Mouse (Mus musculus) heart, embryonic 14.5 days (tissue): ENCODE measurements at regions not wholly inside any gene's neighbourhood (a gene's known extent, or its start where the extent isn't known, plus 50 kb on each side); places are given as distances from the start of the nearest gene placed in this dataset.

Experiments
- ATAC-seq: fragments of 200-750 bp; cut with Nextera tagmentation; 2 replicates; pipeline ENCODE4 v1.8.0; 2017; ENCODE audit warnings: low read depth, moderate TSS enrichment; ENCODE audit not compliant: insufficient number of reproducible peaks, insufficient read depth, low FRiP score
- H3K27ac ChIP-seq, 2 experiments: fragments of 200-500 bp in 1 of 2; fragments of 300-500 bp in 1 of 2; sonication (generic) in 1 of 2; replicated peaks in 1 of 2; 2 replicates each; pipeline ENCODE4 v1.5.1; 2012 to 2014; ENCODE audit warnings: low read depth in 2 of 2, low read length in 2 of 2, control low read depth in 1 of 2, mild to moderate bottlenecking in 1 of 2, mixed read lengths in 1 of 2; ENCODE audit not compliant: control insufficient read depth in 1 of 2, insufficient read depth in 1 of 2
- H3K27me3 ChIP-seq: fragments of 300-500 bp; sonication (generic); 2 replicates; pipeline ENCODE4 v1.6.1; 2014; ENCODE audit warnings: mild to moderate bottlenecking, low read length, control low read depth; ENCODE audit not compliant: control insufficient read depth, insufficient read depth
- H3K36me3 ChIP-seq: fragments of 300-500 bp; sonication (generic); 2 replicates; pipeline ENCODE4 v1.6.1; 2014; ENCODE audit warnings: mild to moderate bottlenecking, control low read depth, low read length, mixed read lengths; ENCODE audit not compliant: control insufficient read depth, insufficient read depth
- H3K4me1 ChIP-seq, 2 experiments: fragments of 200-500 bp in 1 of 2; fragments of 300-500 bp in 1 of 2; sonication (generic) in 1 of 2; 2 replicates each; pipeline ENCODE4 v1.6.1; 2012 to 2014; ENCODE audit warnings: low read length in 2 of 2, control low read depth in 1 of 2, mixed read lengths in 1 of 2; ENCODE audit not compliant: control insufficient read depth in 2 of 2, insufficient read depth in 2 of 2
- H3K4me2 ChIP-seq: fragments of 300-500 bp; sonication (generic); 2 replicates; pipeline ENCODE4 v1.6.1; 2014; ENCODE audit warnings: mild to moderate bottlenecking, low read length
- H3K4me3 ChIP-seq, 2 experiments: fragments of 200-500 bp in 1 of 2; fragments of 300-500 bp in 1 of 2; sonication (generic) in 1 of 2; 2 replicates each; pipeline ENCODE4 v1.5.1; 2012 to 2014; ENCODE audit warnings: low read length in 2 of 2, mild to moderate bottlenecking in 2 of 2, control low read depth in 1 of 2, low read depth in 1 of 2, moderate library complexity in 1 of 2; ENCODE audit not compliant: control insufficient read depth in 1 of 2, insufficient read depth in 1 of 2
- H3K9ac ChIP-seq: fragments of 300-500 bp; sonication (generic); 2 replicates; pipeline ENCODE4 v1.6.1; 2014; ENCODE audit warnings: mild to moderate bottlenecking, low read length
- H3K9me3 ChIP-seq: fragments of 300-500 bp; sonication (generic); 2 replicates; pipeline ENCODE4 v1.6.1; 2016; ENCODE audit warnings: low read length, control low read depth; ENCODE audit not compliant: control insufficient read depth
- WGBS: fragments of 180-500 bp; shearing (Covaris S2); extraction: QIAGEN DNeasy Blood & Tissue Kit; methylation state at CpG from one replicate; pipeline ENCODE4 v1.1.7; 2014; 5-methylcytosine and 5-hydroxymethylcytosine counted together

- Histone ChIP-seq H3K9ac (no peak overlapping the region), H3K4me2 (no peak overlapping the region), H3K27ac (no peak overlapping the region), H3K4me1 (no peaks in the 10 kb centered on the region), H3K36me3 (no peaks in the 10 kb centered on the region), H3K27me3 (no peaks in the 10 kb centered on the region), H3K9me3 (no peaks in the 10 kb centered on the region), H3K4me3 (no peak overlapping the region)
- no peak for ATAC-seq
- WGBS: 57% methylated on average over 6 of the region's 6 CpGs
These were observed 100.0 kb downstream of the Neurod6 start for GRCm38 (mm10) chr6:55581106-55581505.

- no peak for ATAC-seq
These were observed 101.0 kb downstream of the Neurod6 start for GRCm38 (mm10) chr6:55580036-55580435.

DNA sequence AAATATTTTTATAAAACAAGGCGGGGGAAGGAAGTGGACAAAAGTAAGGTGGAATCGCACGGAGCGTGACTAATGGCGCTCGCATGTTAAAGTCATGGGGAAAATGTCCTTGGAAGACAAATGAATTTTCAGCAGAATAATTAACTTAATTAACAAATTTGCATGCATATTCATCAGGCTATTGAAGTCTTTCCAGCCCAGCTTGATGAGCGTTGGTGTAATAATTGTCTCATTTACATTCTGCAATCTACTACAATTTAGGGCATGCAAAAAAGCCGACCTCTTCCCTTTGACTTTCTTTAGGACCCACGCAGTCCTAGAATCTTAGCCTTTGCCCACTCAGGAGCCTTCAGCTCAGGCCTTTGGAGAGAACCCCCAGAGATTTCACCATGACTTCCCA lies 101.5 kb downstream of the Neurod6 start:
- H3K27ac ChIP-seq: no peak overlapping the region
- no peak overlapping the region for H3K4me2 ChIP-seq
- H3K9ac ChIP-seq: no peak overlapping the region
- no peak overlapping the region for H3K4me3 ChIP-seq
- 81% methylated on average over 9 of the region's 9 CpGs for WGBS
- no peaks in the 10 kb centered on the region for H3K9me3 ChIP-seq
- H3K36me3 ChIP-seq: no peaks in the 10 kb centered on the region
- H3K4me1 ChIP-seq: no peaks in the 10 kb centered on the region
- H3K27me3 ChIP-seq: no peaks in the 10 kb centered on the region
- ATAC-seq: no peak

More at GRCm38 (mm10) chr6:55580036-55580435, 101.0 kb downstream of the Neurod6 start:
- Histone ChIP-seq H3K9ac (no peak overlapping the region), H3K27ac (no peak overlapping the region), H3K4me2 (no peak overlapping the region), H3K36me3 (no peaks in the 10 kb centered on the region), H3K4me1 (no peaks in the 10 kb centered on the region), H3K9me3 (no peaks in the 10 kb centered on the region), H3K27me3 (no peaks in the 10 kb centered on the region), H3K4me3 (no peak overlapping the region)
- 35% methylated on average over 5 of the region's 5 CpGs for WGBS

GRCm38 (mm10) chr6:55579105-55579504 lies 102.0 kb downstream of the Neurod6 start:
- Histone ChIP-seq H3K36me3 (no peaks in the 10 kb centered on the region), H3K9me3 (no peaks in the 10 kb centered on the region)
- 48% methylated on average over 5 of the region's 5 CpGs for WGBS

DNA sequence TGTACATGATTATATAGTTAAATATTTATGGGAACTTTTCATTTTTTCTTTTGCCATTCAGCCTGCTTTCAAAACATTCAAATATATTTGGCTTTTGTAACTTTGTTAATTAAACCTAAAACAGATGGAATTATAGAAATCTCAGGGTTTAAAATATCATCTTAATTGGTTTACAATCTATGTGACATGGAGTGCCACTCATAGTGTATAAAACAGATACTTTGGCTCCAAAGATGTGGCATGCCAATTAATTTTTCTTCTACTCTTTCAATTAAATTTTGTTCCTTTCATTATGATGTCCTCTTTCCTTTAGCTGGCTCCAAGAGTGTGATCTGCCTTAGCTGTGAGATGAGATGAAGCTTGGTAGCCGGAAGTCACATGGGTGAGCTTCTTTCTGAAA lies 103.0 kb downstream of the Neurod6 start:
- H3K4me2 ChIP-seq: no peak overlapping the region
- H3K36me3 ChIP-seq: no peaks in the 10 kb centered on the region
- no peak for ATAC-seq
- no peaks in the 10 kb centered on the region for H3K4me1 ChIP-seq
- no peak overlapping the region for H3K9ac ChIP-seq
- no peaks in the 10 kb centered on the region for H3K9me3 ChIP-seq
- 86% methylated on average over 1 of the region's 1 CpGs for WGBS
- H3K4me3 ChIP-seq: no peak overlapping the region
- H3K27ac ChIP-seq: no peak overlapping the region
- no peaks in the 10 kb centered on the region for H3K27me3 ChIP-seq

More at GRCm38 (mm10) chr6:55579105-55579504, 102.0 kb downstream of the Neurod6 start:
- Histone ChIP-seq H3K4me3 (no peak overlapping the region), H3K27ac (no peak overlapping the region), H3K27me3 (no peaks in the 10 kb centered on the region), H3K9ac (no peak overlapping the region), H3K4me1 (no peaks in the 10 kb centered on the region), H3K4me2 (no peak overlapping the region)
- ATAC-seq: no peak

- no peak for ATAC-seq
- H3K4me3 ChIP-seq: no peak overlapping the region
- H3K27me3 ChIP-seq: no peaks in the 10 kb centered on the region
- 88% methylated on average over 2 of the region's 2 CpGs for WGBS
- H3K4me1 ChIP-seq: no peaks in the 10 kb centered on the region
- no peak overlapping the region for H3K27ac ChIP-seq
- H3K4me2 ChIP-seq: no peak overlapping the region
- no peak overlapping the region for H3K9ac ChIP-seq
- H3K36me3 ChIP-seq: no peaks in the 10 kb centered on the region
- no peaks in the 10 kb centered on the region for H3K9me3 ChIP-seq
These were observed 113.5 kb downstream of the Neurod6 start for GRCm38 (mm10) chr6:55567521-55567920.

DNA sequence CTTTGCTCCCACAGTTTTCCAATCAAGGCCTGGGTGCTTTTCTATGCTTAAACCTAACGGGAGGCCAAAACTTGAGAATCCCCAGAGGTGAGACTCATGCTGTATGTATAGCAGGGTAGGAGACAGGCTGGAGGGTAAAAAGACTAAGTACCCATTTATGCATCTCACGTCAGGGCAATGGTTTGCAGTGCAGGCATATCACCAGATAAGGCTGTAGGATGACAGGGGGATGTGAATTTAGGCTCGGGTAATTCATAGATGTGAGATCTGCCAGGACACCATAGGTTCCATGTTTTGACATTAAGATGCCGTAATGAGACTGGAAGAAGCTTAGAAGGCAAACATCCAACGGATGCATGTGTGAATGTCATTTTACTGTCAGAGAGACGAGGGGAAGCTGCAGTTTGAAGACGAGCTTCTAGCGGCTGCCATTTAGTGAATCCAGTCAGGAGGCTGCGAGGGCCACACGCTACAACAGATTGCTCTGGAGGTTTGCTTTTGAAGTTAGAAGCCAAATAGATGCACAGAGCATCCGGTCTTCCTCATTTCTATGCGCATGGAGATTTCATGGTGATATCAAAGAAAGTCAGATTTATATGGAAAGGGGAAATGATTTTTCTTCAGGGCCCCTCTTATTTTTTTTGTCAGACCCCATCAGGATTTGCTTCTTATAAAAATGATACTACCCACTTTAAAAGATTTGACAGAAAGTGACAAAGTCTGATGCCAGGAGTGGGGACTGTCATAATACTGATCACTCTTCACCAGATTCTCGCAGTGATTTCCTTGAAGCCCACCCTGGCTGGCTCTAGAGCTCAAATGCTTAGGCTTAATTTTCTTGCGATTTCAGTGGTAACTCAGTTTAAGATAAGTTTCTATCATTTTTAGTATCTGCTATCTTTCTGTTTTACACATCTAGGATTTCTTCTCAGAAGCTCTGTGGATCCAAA lies 113.8 kb downstream of the Adcyap1r1 start:
- 72% methylated on average over 14 of the region's 14 CpGs for WGBS
- Histone ChIP-seq H3K4me3 (no peak overlapping the region), H3K27ac (no peak overlapping the region), H3K4me2 (no peak overlapping the region), H3K9me3 (no peaks in the 10 kb centered on the region), H3K27me3 (no peaks in the 10 kb centered on the region), H3K4me1 (no peaks in the 10 kb centered on the region), H3K36me3 (no peaks in the 10 kb centered on the region), H3K9ac (no peak overlapping the region)
- no peak for ATAC-seq
